Mouse (Mus musculus) embryo, embryonic 11.5 days (tissue): Measurements from ENCODE around the gene Dctn1.

Experiments used
- DNase-seq: peaks from one replicate; pipeline ENCODE4 v3.0.0-alpha.2; 2012; ENCODE audit warnings: low read depth, low spot score

Gene Dctn1

DNA sequence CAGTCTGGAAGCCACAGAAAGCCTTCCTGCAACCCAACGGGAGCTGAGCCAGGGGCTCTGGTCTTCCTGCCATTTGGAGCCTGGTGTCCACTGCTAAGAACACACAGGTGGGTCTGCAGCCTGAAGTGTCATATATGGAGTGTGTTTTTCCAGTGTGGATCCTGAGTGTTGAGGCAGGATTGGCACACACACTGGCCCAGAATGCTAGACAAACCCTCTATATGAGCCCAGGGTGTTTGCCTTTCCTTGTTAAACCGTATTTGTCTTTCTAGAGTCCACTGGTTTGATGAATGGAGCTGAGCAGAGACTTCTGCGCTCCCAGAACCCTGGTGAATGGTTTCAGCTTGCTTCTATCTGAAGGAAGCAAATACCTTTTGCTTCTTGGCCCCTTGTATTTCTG lies 54.1 kb downstream of the Dctn1 start, which contains the start of gene Slc4a5:
Gene Slc4a5, plus strand, starts transcription at position 15 of the 400 bp plus-strand sequence.
- DNase-seq, result no peak

DNA sequence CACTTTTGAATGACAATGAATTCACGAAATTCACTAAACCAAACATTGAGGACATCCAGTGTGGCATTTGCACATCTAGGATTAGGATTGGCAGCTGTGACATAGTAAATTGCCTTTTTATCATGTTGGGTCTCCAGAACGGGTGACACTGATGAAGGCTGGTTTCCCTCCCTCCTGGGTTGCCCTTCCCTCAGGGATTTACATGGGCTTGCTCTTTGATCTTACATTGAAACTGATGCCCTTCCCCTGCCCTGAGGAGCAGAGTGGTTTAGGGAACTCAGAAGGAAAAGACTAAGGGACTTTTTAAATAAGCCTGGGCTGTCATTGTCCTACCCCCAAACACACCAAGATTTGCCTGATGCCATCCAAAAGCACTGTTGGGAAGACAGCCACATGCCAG lies 65.8 kb downstream of the Dctn1 start:
- DNase-seq, result no peak

DNA sequence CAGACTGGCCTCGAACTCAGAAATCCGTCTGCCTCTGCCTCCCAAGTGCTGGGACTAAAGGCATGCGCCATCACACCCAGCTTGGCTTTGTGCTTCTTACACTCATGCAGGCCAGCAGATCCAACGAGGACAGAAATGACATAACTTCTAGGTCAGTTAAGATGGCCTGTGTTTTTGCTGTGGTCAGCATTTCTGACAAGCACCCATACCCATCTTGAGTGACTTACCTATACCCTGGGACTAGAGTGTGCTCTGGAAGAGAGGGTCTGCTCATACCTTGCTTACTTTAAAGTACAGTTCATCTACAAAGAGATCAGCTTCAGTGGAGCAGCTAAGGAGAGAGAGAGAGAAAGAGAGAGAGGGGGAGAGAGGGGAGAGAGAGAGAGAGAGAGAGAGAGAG lies 67.6 kb downstream of the Dctn1 start:
- no peak for DNase-seq

DNA sequence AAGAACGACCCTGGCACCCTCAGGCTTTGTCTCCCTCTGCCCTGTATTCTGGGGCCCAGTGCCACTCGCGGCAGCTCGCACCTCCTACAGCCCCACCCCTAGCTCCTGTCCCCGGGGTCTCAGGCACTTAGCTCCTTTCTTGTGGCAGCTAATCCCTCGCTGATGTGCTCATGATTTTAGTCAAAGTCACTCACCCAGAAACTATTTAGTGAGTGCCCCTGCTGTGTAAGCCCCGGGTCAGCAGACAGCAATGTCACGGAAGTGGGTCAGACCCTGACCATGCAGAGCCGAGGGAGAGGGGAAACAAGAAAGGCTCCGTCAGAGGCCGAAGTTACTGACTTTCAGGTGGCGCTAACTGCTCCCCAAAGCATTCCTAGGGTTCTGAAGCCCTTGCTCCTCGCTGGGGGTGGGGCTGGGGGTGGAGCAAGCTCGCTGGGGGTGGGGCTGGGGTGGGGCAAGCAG lies 68.6 kb downstream of the Dctn1 start:
- DNase-seq, result no peak

DNA sequence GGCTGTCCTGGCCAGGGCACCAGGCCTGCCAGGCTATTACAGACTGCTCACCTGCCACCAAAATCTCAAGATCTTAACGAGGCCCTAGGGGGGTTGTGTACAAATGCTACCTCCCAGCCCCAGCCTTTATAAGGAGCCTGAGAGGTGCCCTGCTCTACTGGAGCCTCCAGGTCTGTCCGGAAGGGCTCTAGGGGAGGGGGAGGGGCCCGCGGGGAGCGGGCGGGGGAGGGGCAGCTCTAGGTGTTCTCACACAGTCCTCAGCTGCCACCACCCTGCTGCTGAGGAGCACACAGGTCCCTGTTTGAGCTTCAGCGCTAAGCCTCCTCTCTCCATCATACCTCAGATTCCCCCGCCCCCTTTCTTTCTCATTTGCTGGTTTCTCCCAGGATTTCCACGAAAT lies 71.4 kb downstream of the Dctn1 start:
- DNase-seq, result no peak

DNA sequence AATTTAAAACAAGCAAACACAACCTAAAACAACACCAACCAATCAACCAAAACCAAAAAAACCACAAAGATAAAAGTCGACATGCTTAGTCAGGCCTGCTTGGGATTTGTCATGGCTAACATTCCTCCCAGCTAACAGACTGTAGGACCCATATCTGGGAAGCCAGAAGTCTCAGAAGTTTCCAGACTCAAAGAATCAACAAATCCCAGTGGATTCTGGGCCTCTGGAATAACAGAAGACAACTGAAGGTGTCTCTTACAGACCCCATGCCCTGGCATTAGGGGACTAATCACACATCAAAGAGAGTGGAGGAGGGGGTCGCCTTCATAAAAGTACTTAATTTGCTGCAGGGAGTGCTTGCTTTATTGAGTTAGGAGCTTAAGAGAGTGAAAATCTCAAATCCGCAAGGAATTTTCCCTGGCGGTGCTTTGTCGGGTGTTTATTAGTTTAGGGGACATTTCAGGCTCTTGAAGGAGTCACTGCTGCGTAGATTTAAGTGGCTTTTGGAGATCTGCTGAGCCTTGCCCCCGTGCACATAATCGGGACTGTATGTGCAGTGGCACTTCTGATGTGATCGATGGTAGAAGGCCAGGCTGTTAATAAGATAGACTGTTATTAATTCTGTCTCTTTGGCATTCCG lies 78.8 kb downstream of the Dctn1 start:
- no peak for DNase-seq

DNA sequence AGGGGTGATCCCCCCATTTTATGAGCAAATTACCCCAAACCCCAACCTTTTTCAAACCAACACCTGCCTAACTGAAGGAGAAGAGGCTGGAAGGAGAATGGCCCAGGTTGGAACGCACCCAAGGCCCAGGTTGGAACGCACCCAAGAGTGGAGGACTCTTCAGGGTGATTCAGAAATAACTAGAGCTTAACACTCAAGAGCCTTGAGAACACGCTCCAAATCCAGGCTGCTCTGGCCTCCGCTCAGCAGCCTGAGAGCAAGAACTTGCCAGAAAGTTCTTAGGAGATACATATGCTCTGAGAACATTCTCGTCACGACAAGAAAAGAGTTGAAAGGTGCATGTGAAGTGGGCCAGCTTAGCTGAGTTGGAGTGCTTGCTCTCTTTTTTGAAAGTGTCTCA lies 79.4 kb downstream of the Dctn1 start:
- DNase-seq, result no peak

DNA sequence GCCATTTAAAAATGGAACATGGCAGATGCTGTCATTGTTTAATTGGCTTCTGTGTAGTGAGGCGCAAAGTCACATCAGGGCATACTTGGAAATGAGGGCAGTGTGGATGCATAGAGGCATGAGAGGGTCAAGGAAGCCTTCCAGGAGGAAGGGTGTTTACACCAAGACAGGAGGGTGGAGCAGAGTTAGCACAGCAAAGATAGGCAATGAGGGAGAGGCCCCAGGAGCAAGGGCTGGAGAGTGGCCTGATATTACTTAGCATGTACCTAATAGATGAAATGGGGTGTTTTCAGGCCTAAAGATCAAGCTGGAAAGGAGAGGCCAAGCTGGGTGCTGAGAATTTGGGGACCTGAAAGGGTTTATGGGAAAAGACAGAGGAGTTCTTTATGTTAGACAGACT lies 80.3 kb downstream of the Dctn1 start:
- DNase-seq, result no peak

DNA sequence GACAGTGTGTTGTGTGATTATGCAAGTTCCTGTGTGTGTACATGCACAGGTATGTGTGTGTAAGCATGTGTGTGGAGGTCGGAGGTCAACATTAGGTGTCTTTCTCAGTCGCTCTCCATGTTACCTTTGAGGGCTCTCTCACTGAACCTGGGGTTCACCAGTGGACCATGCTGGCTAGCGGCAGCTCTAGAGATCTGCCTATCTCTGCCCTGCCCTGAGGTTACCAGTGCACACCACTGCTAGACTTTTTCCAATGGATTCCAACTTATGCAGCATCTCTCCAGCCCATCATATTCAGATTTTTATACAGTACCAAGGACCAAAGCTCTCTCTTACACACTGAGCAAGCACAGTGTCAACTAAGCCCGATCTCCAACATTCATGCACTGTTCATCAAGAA lies 81.0 kb downstream of the Dctn1 start:
- no peak for DNase-seq

DNA sequence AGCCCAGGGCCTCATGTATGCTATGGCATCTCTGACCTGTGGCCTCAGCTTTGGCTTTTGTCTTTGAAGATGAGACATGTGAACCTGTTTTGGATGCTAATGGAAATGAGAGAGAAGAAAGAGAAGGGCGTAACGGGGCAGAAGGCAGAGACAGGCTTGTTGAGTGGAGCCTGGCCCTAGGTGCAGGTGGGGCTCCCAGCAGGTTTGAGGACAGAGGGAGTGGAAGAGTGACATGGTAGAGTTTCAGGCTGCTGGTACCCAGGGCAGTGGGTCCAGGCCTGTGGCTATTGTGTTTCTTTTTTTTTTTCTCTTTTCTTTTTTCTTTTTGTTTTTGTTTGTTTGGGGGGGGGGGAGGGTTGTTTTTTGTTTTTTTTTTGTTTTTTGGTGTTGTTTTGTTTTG lies 81.4 kb downstream of the Dctn1 start:
- DNase-seq, result no peak
